Mouse (Mus musculus): Measurements from ENCODE around the gene Ripor1.

The Ripor1 gene

GRCm38 (mm10) chr8:105629337-105629736 lies 24.3 kb downstream of the Ripor1 start:
- DNase-seq (ENCODE audit: low read depth, low spot score) = no peak

GRCm38 (mm10) chr8:105634771-105635458 lies 29.9 kb downstream of the Ripor1 start:
- DNase-seq (ENCODE audit: low read depth, low spot score) = no peak

- DNase-seq (ENCODE audit: low read depth, low spot score) = no peak
Measured at GRCm38 (mm10) chr8:105635481-105635880, 30.4 kb downstream of the Ripor1 start.

DNA sequence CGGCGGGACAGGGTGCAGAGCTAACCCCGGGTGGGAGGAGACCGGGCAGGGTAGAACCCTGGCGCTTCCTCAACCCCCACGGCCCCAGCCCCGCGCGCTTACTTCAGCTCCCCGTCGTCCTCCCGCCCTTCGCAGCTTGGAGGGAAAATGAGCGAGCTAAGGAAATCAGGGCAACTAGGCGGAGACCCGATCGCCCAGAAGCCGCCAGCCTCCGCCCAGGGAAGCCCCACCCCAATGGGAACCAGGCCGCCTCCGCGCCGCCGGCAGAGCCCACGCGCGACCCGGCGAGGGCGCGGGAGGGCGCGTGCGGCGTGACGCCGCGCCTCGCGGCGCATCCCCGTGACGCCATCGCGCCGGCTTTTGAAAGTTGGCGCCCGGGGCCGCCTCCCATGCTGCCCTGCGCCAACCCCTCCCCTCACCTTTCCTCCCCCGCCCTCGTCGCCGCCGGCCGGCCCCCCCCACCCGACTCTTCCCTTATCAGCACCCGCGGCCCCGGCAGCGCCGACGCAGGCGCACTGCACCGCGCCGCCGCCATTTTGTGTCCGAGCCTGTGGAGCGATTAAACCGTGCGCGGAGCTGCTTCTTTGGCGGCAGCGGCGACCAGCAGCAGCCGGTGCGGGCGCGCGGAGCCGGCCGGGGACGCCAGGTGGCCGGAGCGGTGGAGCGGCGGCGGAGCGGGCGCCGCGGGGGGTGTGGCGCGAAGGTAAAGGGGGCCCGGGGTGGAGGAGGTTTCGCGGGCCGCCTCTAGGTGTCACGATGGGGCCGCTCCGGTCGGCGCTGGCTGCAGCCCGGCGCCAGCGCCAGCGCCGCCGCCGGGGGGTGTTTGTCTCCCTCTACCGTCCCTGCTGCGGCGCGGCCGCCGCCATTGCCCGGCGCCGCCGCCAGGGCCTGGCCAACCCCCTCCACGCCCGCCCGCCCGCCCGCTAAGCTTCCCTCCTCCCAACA lies 31.2 kb downstream of the Ripor1 start, which contains the start of gene Ctcf:
TSS of gene Ctcf (plus strand) at position 551 of the 945 bp plus-strand sequence.
- DNase-seq (ENCODE audit: low read depth, low spot score) = peak; percentile 79

GRCm38 (mm10) chr8:105636963-105637510 lies 32.0 kb downstream of the Ripor1 start, which contains the start of gene Agrp:
Gene Agrp, minus strand, starts transcription at chr8:105637393.
- DNase-seq (ENCODE audit: low read depth, low spot score) = no peak

GRCm38 (mm10) chr8:105637601-105638041 lies 32.6 kb downstream of the Ripor1 start:
- DNase-seq (ENCODE audit: low read depth, low spot score) = no peak

DNA sequence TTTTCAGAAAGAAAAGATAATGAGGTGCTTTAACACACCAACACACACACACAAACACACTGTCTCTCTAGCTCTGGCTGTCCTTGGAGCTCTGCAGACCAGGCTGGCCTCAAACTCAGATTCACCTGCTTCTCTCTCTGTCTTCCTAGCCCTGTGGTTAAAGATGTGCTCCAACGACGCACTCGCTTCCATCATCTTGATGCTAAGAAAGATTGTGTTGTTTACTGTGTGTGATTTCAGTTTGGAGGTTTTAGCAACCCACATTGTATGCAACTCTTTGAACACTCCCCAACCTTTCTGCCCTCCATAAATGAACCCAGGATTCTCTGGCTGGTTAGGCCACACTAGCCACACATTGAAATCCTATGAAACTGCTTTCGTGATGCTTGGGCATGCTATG lies 33.5 kb downstream of the Ripor1 start:
- no peak for DNase-seq (ENCODE audit: low read depth, low spot score)

GRCm38 (mm10) chr8:105639835-105640234 lies 34.8 kb downstream of the Ripor1 start:
- DNase-seq (ENCODE audit: low read depth, low spot score) = no peak

GRCm38 (mm10) chr8:105640511-105640910 lies 35.5 kb downstream of the Ripor1 start:
- no peak for DNase-seq (ENCODE audit: low read depth, low spot score)

DNA sequence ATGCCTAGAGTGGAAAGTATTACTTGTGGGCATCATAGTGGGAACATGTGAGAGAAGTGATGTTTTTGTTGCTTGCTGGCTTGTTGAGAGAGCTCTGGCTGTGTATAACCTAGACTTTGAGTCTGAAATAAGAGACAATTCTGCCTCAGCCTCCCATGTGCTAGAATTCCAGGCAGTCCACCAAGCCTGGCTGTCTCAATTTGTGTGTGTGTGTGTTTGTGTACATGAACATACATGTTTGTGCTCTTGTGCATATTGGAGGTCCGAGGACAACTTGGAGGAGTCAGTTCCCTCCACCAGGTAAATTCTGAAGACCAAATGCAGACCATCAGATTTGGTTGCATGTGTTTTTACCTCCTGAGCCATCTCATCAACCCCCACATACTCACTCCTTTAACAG lies 40.1 kb downstream of the Ripor1 start:
- DNase-seq (ENCODE audit: low read depth, low spot score) = no peak

GRCm38 (mm10) chr8:105648929-105649328 lies 43.9 kb downstream of the Ripor1 start:
- no peak for DNase-seq (ENCODE audit: low read depth, low spot score)

DNA sequence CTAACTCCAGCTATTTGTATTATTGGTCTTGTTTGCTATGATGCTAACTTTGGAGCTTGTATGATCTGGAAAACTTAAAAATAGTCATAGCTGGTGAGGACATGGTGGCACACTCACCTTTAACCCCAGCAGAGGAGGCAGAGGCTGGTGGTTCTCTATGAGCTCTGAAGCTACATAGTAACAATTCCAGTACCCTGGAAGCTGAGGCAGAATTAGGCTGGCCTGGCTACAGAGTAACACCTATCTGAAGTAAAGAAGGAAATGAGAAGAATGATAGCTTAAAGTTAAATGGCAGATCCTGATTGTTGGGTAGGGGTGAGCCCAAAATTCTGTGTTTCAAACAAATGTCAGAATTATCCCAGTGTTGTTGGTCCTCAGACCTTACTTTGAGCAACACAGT lies 52.6 kb downstream of the Ripor1 start:
- no peak for DNase-seq (ENCODE audit: low read depth, low spot score)

GRCm38 (mm10) chr8:105661167-105661566 lies 56.1 kb downstream of the Ripor1 start:
- no peak for DNase-seq (ENCODE audit: low read depth, low spot score)

All from telencephalon, adult 2 months (tissue).